Mouse (Mus musculus): ENCODE data around the gene Dnajc1. TPM values are rescaled to one million over a fixed set of nuclear protein-coding genes. Genes with fewer than 3 reads are reported as not detected.

Gene Dnajc1
- polyA plus RNA-seq, 1 experiment from 2014 or later: 27.8 TPM

DNA sequence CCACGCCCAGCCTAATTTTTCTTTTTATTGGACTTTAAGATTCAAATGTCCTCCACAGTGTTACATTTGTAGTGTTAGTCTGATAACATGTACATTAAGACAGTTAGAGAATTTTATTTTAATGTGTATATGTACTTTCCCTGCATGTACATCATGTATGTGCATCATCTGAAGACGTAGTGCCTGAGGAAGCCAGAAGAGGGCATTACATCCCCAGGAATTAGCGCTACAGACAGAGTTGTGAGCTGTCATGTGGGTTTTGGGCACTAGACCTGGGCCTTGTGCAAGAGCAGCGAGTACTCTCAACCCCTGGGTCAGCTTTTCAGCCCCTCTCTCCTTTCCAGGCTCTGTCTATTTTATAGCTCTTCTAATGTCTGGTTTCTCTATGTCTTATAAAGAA lies 189.7 kb downstream of the Dnajc1 start:
- Histone ChIP-seq H3K27ac (replicated peaks; ENCODE audit: low read depth, low read length) (no peak overlapping the region), H3K4me1 (ENCODE audit: control insufficient read depth, insufficient read depth, low read length) (no peaks in the 10 kb centered on the region), H3K4me3 (ENCODE audit: low read depth, low read length) (no peak overlapping the region), H3K27me3 (ENCODE audit: control insufficient read depth, insufficient read depth, low read length) (no peaks in the 10 kb centered on the region), H3K9me3 (ENCODE audit: control insufficient read depth, low read length) (no peaks in the 10 kb centered on the region), H3K36me3 (ENCODE audit: control insufficient read depth, insufficient read depth, low read length) (peaks cover 15% of the 10 kb centered on the region; the same call in 1 of the 2 replicates), H3K4me2 (ENCODE audit: low read depth, severe bottlenecking) (no peak overlapping the region), H3K9ac (ENCODE audit: low read length) (no peak overlapping the region)
- WGBS: 96% methylated on average over 4 of the region's 4 CpGs
- DNase-seq (ENCODE audit: low spot score): no peak
- ATAC-seq (ENCODE audit: insufficient number of reproducible peaks, low FRiP score, low TSS enrichment, low read depth): no peak

GRCm38 (mm10) chr2:18201820-18202462 lies 190.7 kb downstream of the Dnajc1 start:
- no peaks in the 10 kb centered on the region for H3K4me1 ChIP-seq (ENCODE audit: control insufficient read depth, insufficient read depth, low read length)
- no peak for ATAC-seq (ENCODE audit: insufficient number of reproducible peaks, low FRiP score, low TSS enrichment, low read depth)

GRCm38 (mm10) chr2:18195691-18196396 lies 196.8 kb downstream of the Dnajc1 start:
- Histone ChIP-seq H3K9me3 (ENCODE audit: control insufficient read depth, low read length) (no peaks in the 10 kb centered on the region), H3K27ac (replicated peaks; ENCODE audit: low read depth, low read length) (no peak overlapping the region), H3K27me3 (ENCODE audit: control insufficient read depth, insufficient read depth, low read length) (no peaks in the 10 kb centered on the region), H3K4me1 (ENCODE audit: control insufficient read depth, insufficient read depth, low read length) (no peaks in the 10 kb centered on the region), H3K4me3 (ENCODE audit: low read depth, low read length) (no peak overlapping the region), H3K9ac (ENCODE audit: low read length) (no peak overlapping the region), H3K36me3 (ENCODE audit: control insufficient read depth, insufficient read depth, low read length) (peaks cover 6% of the 10 kb centered on the region; the same call in 1 of the 2 replicates), H3K4me2 (ENCODE audit: low read depth, severe bottlenecking) (no peak overlapping the region)
- DNase-seq (ENCODE audit: low spot score) (no peak), ATAC-seq (ENCODE audit: insufficient number of reproducible peaks, low FRiP score, low TSS enrichment, low read depth) (no peak)
- WGBS: 83% methylated on average over 3 of the region's 3 CpGs

More at GRCm38 (mm10) chr2:18201820-18202462, 190.7 kb downstream of the Dnajc1 start:
- Histone ChIP-seq H3K27ac (replicated peaks; ENCODE audit: low read depth, low read length) (no peak overlapping the region), H3K9me3 (ENCODE audit: control insufficient read depth, low read length) (no peaks in the 10 kb centered on the region), H3K36me3 (ENCODE audit: control insufficient read depth, insufficient read depth, low read length) (peaks cover 17% of the 10 kb centered on the region; the same call in 1 of the 2 replicates), H3K4me3 (ENCODE audit: low read depth, low read length) (no peak overlapping the region), H3K4me2 (ENCODE audit: low read depth, severe bottlenecking) (no peak overlapping the region), H3K9ac (ENCODE audit: low read length) (no peak overlapping the region), H3K27me3 (ENCODE audit: control insufficient read depth, insufficient read depth, low read length) (no peaks in the 10 kb centered on the region)
- WGBS: 93% methylated on average over 1 of the region's 1 CpGs
- DNase-seq (ENCODE audit: low spot score): no peak

DNA sequence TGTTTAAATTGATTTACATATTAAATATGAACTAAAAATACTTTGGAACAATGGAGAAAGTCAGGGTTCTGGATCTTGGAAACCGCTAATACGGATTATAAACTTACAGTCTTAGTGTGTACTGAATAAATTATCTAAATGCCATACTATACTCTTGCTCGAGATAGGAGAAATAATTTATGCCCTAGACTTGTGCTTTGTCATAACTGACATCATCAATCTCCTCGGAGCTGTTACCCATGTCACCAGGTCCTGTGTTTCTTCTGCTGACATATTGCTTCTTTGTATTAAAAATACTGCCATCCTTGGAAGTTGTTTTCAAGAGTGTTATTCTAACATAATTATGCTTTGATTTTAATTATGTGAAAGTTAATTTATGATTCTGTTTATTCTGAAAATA lies 197.3 kb downstream of the Dnajc1 start:
- H3K9me3 ChIP-seq (ENCODE audit: control insufficient read depth, low read length): no peaks in the 10 kb centered on the region
- H3K4me1 ChIP-seq (ENCODE audit: control insufficient read depth, insufficient read depth, low read length): no peaks in the 10 kb centered on the region
- no peak for DNase-seq (ENCODE audit: low spot score)
- H3K9ac ChIP-seq (ENCODE audit: low read length): no peak overlapping the region
- no peak overlapping the region for H3K4me2 ChIP-seq (ENCODE audit: low read depth, severe bottlenecking)
- no peak for ATAC-seq (ENCODE audit: insufficient number of reproducible peaks, low FRiP score, low TSS enrichment, low read depth)
- WGBS: 89% methylated on average over 4 of the region's 4 CpGs
- H3K36me3 ChIP-seq (ENCODE audit: control insufficient read depth, insufficient read depth, low read length): peaks cover 6% of the 10 kb centered on the region; the same call in 1 of the 2 replicates
- H3K4me3 ChIP-seq (ENCODE audit: low read depth, low read length): no peak overlapping the region
- H3K27ac ChIP-seq (replicated peaks; ENCODE audit: low read depth, low read length): no peak overlapping the region
- H3K27me3 ChIP-seq (ENCODE audit: control insufficient read depth, insufficient read depth, low read length): no peaks in the 10 kb centered on the region

DNA sequence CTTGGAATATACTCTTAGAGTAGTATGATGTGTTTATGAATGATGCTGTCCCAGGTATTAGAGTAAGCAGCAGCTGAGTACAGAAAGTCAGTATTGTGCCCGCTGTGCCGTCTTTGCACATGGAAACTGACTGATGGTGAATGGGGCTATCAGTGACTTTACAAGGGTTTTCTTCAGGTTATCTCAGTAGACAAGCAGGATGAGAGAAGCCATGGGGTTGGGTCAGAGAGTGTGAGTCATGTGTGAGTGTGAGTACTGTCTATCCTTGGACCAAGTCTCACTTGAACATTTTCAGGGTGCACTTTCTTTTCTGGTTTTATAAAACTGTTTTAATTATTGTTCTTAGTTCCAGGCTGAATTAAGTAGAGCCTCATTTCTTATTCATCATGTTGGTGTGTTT lies 204.3 kb downstream of the Dnajc1 start:
- ATAC-seq (ENCODE audit: insufficient number of reproducible peaks, low FRiP score, low TSS enrichment, low read depth) (no peak), DNase-seq (ENCODE audit: low spot score) (no peak)
- peaks cover 6% of the 10 kb centered on the region; the same call in 1 of the 2 replicates for H3K36me3 ChIP-seq (ENCODE audit: control insufficient read depth, insufficient read depth, low read length)
- H3K9me3 ChIP-seq (ENCODE audit: control insufficient read depth, low read length): no peaks in the 10 kb centered on the region
- H3K27ac ChIP-seq (replicated peaks; ENCODE audit: low read depth, low read length): no peak overlapping the region
- H3K4me2 ChIP-seq (ENCODE audit: low read depth, severe bottlenecking): no peak overlapping the region
- H3K4me3 ChIP-seq (ENCODE audit: low read depth, low read length): no peak overlapping the region
- no peaks in the 10 kb centered on the region for H3K27me3 ChIP-seq (ENCODE audit: control insufficient read depth, insufficient read depth, low read length)
- no peaks in the 10 kb centered on the region for H3K4me1 ChIP-seq (ENCODE audit: control insufficient read depth, insufficient read depth, low read length)
- 90% methylated on average over 2 of the region's 2 CpGs for WGBS
- no peak overlapping the region for H3K9ac ChIP-seq (ENCODE audit: low read length)

- H3K4me2 ChIP-seq (ENCODE audit: low read depth, severe bottlenecking): no peak overlapping the region
- no peak overlapping the region for H3K4me3 ChIP-seq (ENCODE audit: low read depth, low read length)
- no peaks in the 10 kb centered on the region for H3K9me3 ChIP-seq (ENCODE audit: control insufficient read depth, low read length)
- no peaks in the 10 kb centered on the region for H3K4me1 ChIP-seq (ENCODE audit: control insufficient read depth, insufficient read depth, low read length)
- H3K27me3 ChIP-seq (ENCODE audit: control insufficient read depth, insufficient read depth, low read length): no peaks in the 10 kb centered on the region
- H3K9ac ChIP-seq (ENCODE audit: low read length): no peak overlapping the region
- no peak for ATAC-seq (ENCODE audit: insufficient number of reproducible peaks, low FRiP score, low TSS enrichment, low read depth)
- no peak overlapping the region for H3K27ac ChIP-seq (replicated peaks; ENCODE audit: low read depth, low read length)
- DNase-seq (ENCODE audit: low spot score): no peak
- peaks cover 5% of the 10 kb centered on the region; the same call in 1 of the 2 replicates for H3K36me3 ChIP-seq (ENCODE audit: control insufficient read depth, insufficient read depth, low read length)
Measured at GRCm38 (mm10) chr2:18183079-18183478, 209.6 kb downstream of the Dnajc1 start.

GRCm38 (mm10) chr2:18181631-18182030 lies 211.0 kb downstream of the Dnajc1 start:
- Histone ChIP-seq H3K36me3 (ENCODE audit: control insufficient read depth, insufficient read depth, low read length) (peaks cover 5% of the 10 kb centered on the region; the same call in 1 of the 2 replicates), H3K27me3 (ENCODE audit: control insufficient read depth, insufficient read depth, low read length) (no peaks in the 10 kb centered on the region), H3K4me1 (ENCODE audit: control insufficient read depth, insufficient read depth, low read length) (no peaks in the 10 kb centered on the region), H3K9me3 (ENCODE audit: control insufficient read depth, low read length) (no peaks in the 10 kb centered on the region), H3K4me2 (ENCODE audit: low read depth, severe bottlenecking) (no peak overlapping the region), H3K9ac (ENCODE audit: low read length) (no peak overlapping the region), H3K27ac (replicated peaks; ENCODE audit: low read depth, low read length) (no peak overlapping the region), H3K4me3 (ENCODE audit: low read depth, low read length) (no peak overlapping the region)
- DNase-seq (ENCODE audit: low spot score) (no peak), ATAC-seq (ENCODE audit: insufficient number of reproducible peaks, low FRiP score, low TSS enrichment, low read depth) (no peak)
- 94% methylated on average over 3 of the region's 3 CpGs for WGBS

GRCm38 (mm10) chr2:18180323-18180722 lies 212.3 kb downstream of the Dnajc1 start:
- Histone ChIP-seq H3K9ac (ENCODE audit: low read length) (no peak overlapping the region), H3K4me3 (ENCODE audit: low read depth, low read length) (no peak overlapping the region), H3K4me2 (ENCODE audit: low read depth, severe bottlenecking) (no peak overlapping the region), H3K27me3 (ENCODE audit: control insufficient read depth, insufficient read depth, low read length) (no peaks in the 10 kb centered on the region), H3K9me3 (ENCODE audit: control insufficient read depth, low read length) (no peaks in the 10 kb centered on the region), H3K27ac (replicated peaks; ENCODE audit: low read depth, low read length) (no peak overlapping the region), H3K36me3 (ENCODE audit: control insufficient read depth, insufficient read depth, low read length) (peaks cover 5% of the 10 kb centered on the region; the same call in 1 of the 2 replicates), H3K4me1 (ENCODE audit: control insufficient read depth, insufficient read depth, low read length) (no peaks in the 10 kb centered on the region)
- no peak for DNase-seq (ENCODE audit: low spot score)
- WGBS: 97% methylated on average over 5 of the region's 5 CpGs
- ATAC-seq (ENCODE audit: insufficient number of reproducible peaks, low FRiP score, low TSS enrichment, low read depth): no peak

Data from limb, embryonic 11.5 days (tissue).